Mouse (Mus musculus) G1E (cell line): ENCODE measurements around the gene Tenm2.

Experiments
- CTCF ChIP-seq: IDR thresholded peaks from 2 replicates; pipeline ENCODE4 v1.5.1; 2012; ENCODE audit warnings: low read depth, low read length, inconsistent platforms, mixed read lengths
- GATA2 ChIP-seq: IDR thresholded peaks from 2 replicates; pipeline ENCODE4 v1.6.1; 2012; ENCODE audit warnings: low read depth, low read length, inconsistent platforms, borderline replicate concordance

DNA sequence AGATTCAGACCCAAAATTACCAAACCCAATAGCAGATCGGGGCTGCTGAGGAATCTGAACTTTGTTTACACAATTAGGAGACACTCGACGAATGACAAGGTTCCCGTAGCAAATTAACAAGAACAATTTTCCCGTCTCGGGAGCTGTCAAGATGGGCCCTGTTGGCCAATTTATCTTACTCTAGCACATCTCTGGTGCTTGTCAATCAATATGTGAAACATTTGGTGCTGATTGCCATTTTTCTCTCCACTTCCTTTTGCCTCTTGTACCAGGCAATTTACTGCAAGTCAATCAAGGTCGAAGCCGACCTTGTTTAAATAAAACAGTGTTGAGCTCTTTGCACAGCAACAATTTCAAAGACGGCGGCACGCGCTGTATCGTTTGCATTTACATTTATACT is 824.9 kb downstream of the Tenm2 start:
- TF ChIP-seq CTCF (no peak), GATA2 (no peak)
